Mouse (Mus musculus): ENCODE data around the gene Cmklr1. TPM values are rescaled to one million over a fixed set of nuclear protein-coding genes. Genes with fewer than 3 reads are reported as not detected.

Cmklr1 gene
- polyA plus RNA-seq, 1 experiment from 2014 or later, result 7.8 TPM

- ATAC-seq (ENCODE audit: low read depth) (no peak), DNase-seq (ENCODE audit: low spot score) (no peak)
- Histone ChIP-seq H3K27me3 (replicated peaks; ENCODE audit: control insufficient read depth, insufficient read depth, low read length) (no peaks in the 10 kb centered on the region), H3K27ac (replicated peaks; ENCODE audit: low read depth, low read length) (no peak overlapping the region), H3K36me3 (ENCODE audit: control insufficient read depth, insufficient read depth, low read length) (no peaks in the 10 kb centered on the region), H3K9ac (ENCODE audit: low read depth, low read length) (no peak overlapping the region), H3K4me1 (ENCODE audit: control insufficient read depth, insufficient read depth, low read length) (no peaks in the 10 kb centered on the region), H3K4me2 (ENCODE audit: low read depth, low read length) (no peak overlapping the region), H3K9me3 (ENCODE audit: control insufficient read depth, low read length) (peaks cover 9% of the 10 kb centered on the region; the same call in 1 of the 2 replicates), H3K4me3 (ENCODE audit: low read depth, low read length) (no peak overlapping the region)
- WGBS, result 66% methylated on average over 5 of the region's 5 CpGs
Observed at GRCm38 (mm10) chr5:113683246-113683645, 33.0 kb upstream of the Cmklr1 start.

- ATAC-seq (ENCODE audit: low read depth), result no peak
- 68% methylated on average over 3 of the region's 3 CpGs for WGBS
- no peak overlapping the region for H3K4me3 ChIP-seq (ENCODE audit: low read depth, low read length)
Observed at GRCm38 (mm10) chr5:113682472-113682871, 32.2 kb upstream of the Cmklr1 start.

GRCm38 (mm10) chr5:113681219-113681618, 31.0 kb upstream of the Cmklr1 start:
- no peak overlapping the region for H3K27ac ChIP-seq (replicated peaks; ENCODE audit: low read depth, low read length)
- H3K27me3 ChIP-seq (replicated peaks; ENCODE audit: control insufficient read depth, insufficient read depth, low read length), result no peaks in the 10 kb centered on the region
- no peak overlapping the region for H3K4me2 ChIP-seq (ENCODE audit: low read depth, low read length)
- ATAC-seq (ENCODE audit: low read depth), result no peak
- H3K4me3 ChIP-seq (ENCODE audit: low read depth, low read length), result no peak overlapping the region
- H3K4me1 ChIP-seq (ENCODE audit: control insufficient read depth, insufficient read depth, low read length), result no peaks in the 10 kb centered on the region
- peaks cover 9% of the 10 kb centered on the region; the same call in 1 of the 2 replicates for H3K9me3 ChIP-seq (ENCODE audit: control insufficient read depth, low read length)
- H3K36me3 ChIP-seq (ENCODE audit: control insufficient read depth, insufficient read depth, low read length), result no peaks in the 10 kb centered on the region
- DNase-seq (ENCODE audit: low spot score), result no peak
- no peak overlapping the region for H3K9ac ChIP-seq (ENCODE audit: low read depth, low read length)
- WGBS, result 69% methylated on average over 14 of the region's 14 CpGs

More at GRCm38 (mm10) chr5:113682472-113682871, 32.2 kb upstream of the Cmklr1 start:
- no peak overlapping the region for H3K4me2 ChIP-seq (ENCODE audit: low read depth, low read length)
- H3K36me3 ChIP-seq (ENCODE audit: control insufficient read depth, insufficient read depth, low read length), result no peaks in the 10 kb centered on the region
- H3K27me3 ChIP-seq (replicated peaks; ENCODE audit: control insufficient read depth, insufficient read depth, low read length), result no peaks in the 10 kb centered on the region
- peaks cover 9% of the 10 kb centered on the region; the same call in 1 of the 2 replicates for H3K9me3 ChIP-seq (ENCODE audit: control insufficient read depth, low read length)
- H3K27ac ChIP-seq (replicated peaks; ENCODE audit: low read depth, low read length), result no peak overlapping the region
- H3K4me1 ChIP-seq (ENCODE audit: control insufficient read depth, insufficient read depth, low read length), result no peaks in the 10 kb centered on the region
- H3K9ac ChIP-seq (ENCODE audit: low read depth, low read length), result no peak overlapping the region
- no peak for DNase-seq (ENCODE audit: low spot score)

GRCm38 (mm10) chr5:113679509-113679908, 29.3 kb upstream of the Cmklr1 start:
- no peak overlapping the region for H3K9ac ChIP-seq (ENCODE audit: low read depth, low read length)
- no peak overlapping the region for H3K27ac ChIP-seq (replicated peaks; ENCODE audit: low read depth, low read length)
- H3K4me3 ChIP-seq (ENCODE audit: low read depth, low read length), result no peak overlapping the region
- 99% methylated on average over 4 of the region's 4 CpGs for WGBS
- no peak overlapping the region for H3K4me2 ChIP-seq (ENCODE audit: low read depth, low read length)
- ATAC-seq (ENCODE audit: low read depth) (no peak), DNase-seq (ENCODE audit: low spot score) (no peak)
- no peaks in the 10 kb centered on the region for H3K4me1 ChIP-seq (ENCODE audit: control insufficient read depth, insufficient read depth, low read length)
- H3K9me3 ChIP-seq (ENCODE audit: control insufficient read depth, low read length), result peaks cover 9% of the 10 kb centered on the region; the same call in 1 of the 2 replicates
- H3K36me3 ChIP-seq (ENCODE audit: control insufficient read depth, insufficient read depth, low read length), result no peaks in the 10 kb centered on the region
- H3K27me3 ChIP-seq (replicated peaks; ENCODE audit: control insufficient read depth, insufficient read depth, low read length), result no peaks in the 10 kb centered on the region

GRCm38 (mm10) chr5:113678743-113679452, 28.7 kb upstream of the Cmklr1 start:
- WGBS, result 70% methylated on average over 10 of the region's 10 CpGs
- Histone ChIP-seq H3K4me1 (ENCODE audit: control insufficient read depth, insufficient read depth, low read length) (no peaks in the 10 kb centered on the region), H3K27me3 (replicated peaks; ENCODE audit: control insufficient read depth, insufficient read depth, low read length) (no peaks in the 10 kb centered on the region), H3K4me3 (ENCODE audit: low read depth, low read length) (no peak overlapping the region), H3K36me3 (ENCODE audit: control insufficient read depth, insufficient read depth, low read length) (no peaks in the 10 kb centered on the region), H3K27ac (replicated peaks; ENCODE audit: low read depth, low read length) (no peak overlapping the region), H3K4me2 (ENCODE audit: low read depth, low read length) (no peak overlapping the region), H3K9me3 (ENCODE audit: control insufficient read depth, low read length) (peaks cover 9% of the 10 kb centered on the region; the same call in 1 of the 2 replicates), H3K9ac (ENCODE audit: low read depth, low read length) (no peak overlapping the region)
- ATAC-seq (ENCODE audit: low read depth) (no peak), DNase-seq (ENCODE audit: low spot score) (no peak)

GRCm38 (mm10) chr5:113677541-113677940, 27.3 kb upstream of the Cmklr1 start:
- H3K4me1 ChIP-seq (ENCODE audit: control insufficient read depth, insufficient read depth, low read length), result no peaks in the 10 kb centered on the region
- 92% methylated on average over 5 of the region's 7 CpGs for WGBS
- no peak overlapping the region for H3K4me2 ChIP-seq (ENCODE audit: low read depth, low read length)
- H3K9ac ChIP-seq (ENCODE audit: low read depth, low read length), result no peak overlapping the region
- H3K9me3 ChIP-seq (ENCODE audit: control insufficient read depth, low read length), result peaks cover 9% of the 10 kb centered on the region; the same call in 1 of the 2 replicates
- no peak for ATAC-seq (ENCODE audit: low read depth)
- no peaks in the 10 kb centered on the region for H3K36me3 ChIP-seq (ENCODE audit: control insufficient read depth, insufficient read depth, low read length)
- H3K4me3 ChIP-seq (ENCODE audit: low read depth, low read length), result no peak overlapping the region
- no peak overlapping the region for H3K27ac ChIP-seq (replicated peaks; ENCODE audit: low read depth, low read length)
- no peak for DNase-seq (ENCODE audit: low spot score)
- H3K27me3 ChIP-seq (replicated peaks; ENCODE audit: control insufficient read depth, insufficient read depth, low read length), result no peaks in the 10 kb centered on the region

GRCm38 (mm10) chr5:113674851-113675250, 24.6 kb upstream of the Cmklr1 start:
- 74% methylated on average over 7 of the region's 7 CpGs for WGBS
- Histone ChIP-seq H3K4me3 (ENCODE audit: low read depth, low read length) (no peak overlapping the region), H3K27ac (replicated peaks; ENCODE audit: low read depth, low read length) (no peak overlapping the region), H3K9me3 (ENCODE audit: control insufficient read depth, low read length) (no peaks in the 10 kb centered on the region), H3K4me1 (ENCODE audit: control insufficient read depth, insufficient read depth, low read length) (no peaks in the 10 kb centered on the region), H3K36me3 (ENCODE audit: control insufficient read depth, insufficient read depth, low read length) (no peaks in the 10 kb centered on the region), H3K27me3 (replicated peaks; ENCODE audit: control insufficient read depth, insufficient read depth, low read length) (no peaks in the 10 kb centered on the region), H3K9ac (ENCODE audit: low read depth, low read length) (no peak overlapping the region), H3K4me2 (ENCODE audit: low read depth, low read length) (no peak overlapping the region)
- no peak for ATAC-seq (ENCODE audit: low read depth)
- DNase-seq (ENCODE audit: low spot score), result no peak

GRCm38 (mm10) chr5:113672456-113672855, 22.2 kb upstream of the Cmklr1 start:
- no peak overlapping the region for H3K9ac ChIP-seq (ENCODE audit: low read depth, low read length)
- 0 out of 2 replicates have a peak, but pooled peaks cover 5% of the 10 kb centered on the region for H3K9me3 ChIP-seq (ENCODE audit: control insufficient read depth, low read length)
- no peak overlapping the region for H3K4me3 ChIP-seq (ENCODE audit: low read depth, low read length)
- WGBS, result 76% methylated on average over 7 of the region's 7 CpGs
- no peaks in the 10 kb centered on the region for H3K4me1 ChIP-seq (ENCODE audit: control insufficient read depth, insufficient read depth, low read length)
- ATAC-seq (ENCODE audit: low read depth) (no peak), DNase-seq (ENCODE audit: low spot score) (no peak)
- no peak overlapping the region for H3K4me2 ChIP-seq (ENCODE audit: low read depth, low read length)
- no peak overlapping the region for H3K27ac ChIP-seq (replicated peaks; ENCODE audit: low read depth, low read length)
- no peaks in the 10 kb centered on the region for H3K36me3 ChIP-seq (ENCODE audit: control insufficient read depth, insufficient read depth, low read length)
- no peaks in the 10 kb centered on the region for H3K27me3 ChIP-seq (replicated peaks; ENCODE audit: control insufficient read depth, insufficient read depth, low read length)

GRCm38 (mm10) chr5:113670597-113670996, 20.4 kb upstream of the Cmklr1 start:
- Histone ChIP-seq H3K36me3 (ENCODE audit: control insufficient read depth, insufficient read depth, low read length) (no peaks in the 10 kb centered on the region), H3K9me3 (ENCODE audit: control insufficient read depth, low read length) (0 out of 2 replicates have a peak, but pooled peaks cover 5% of the 10 kb centered on the region), H3K9ac (ENCODE audit: low read depth, low read length) (no peak overlapping the region), H3K4me2 (ENCODE audit: low read depth, low read length) (no peak overlapping the region), H3K4me3 (ENCODE audit: low read depth, low read length) (no peak overlapping the region), H3K27me3 (replicated peaks; ENCODE audit: control insufficient read depth, insufficient read depth, low read length) (no peaks in the 10 kb centered on the region), H3K4me1 (ENCODE audit: control insufficient read depth, insufficient read depth, low read length) (no peaks in the 10 kb centered on the region), H3K27ac (replicated peaks; ENCODE audit: low read depth, low read length) (no peak overlapping the region)
- 70% methylated on average over 6 of the region's 6 CpGs for WGBS
- ATAC-seq (ENCODE audit: low read depth) (no peak), DNase-seq (ENCODE audit: low spot score) (no peak)

All from embryonic facial prominence, embryonic 14.5 days (tissue).